Mouse (Mus musculus) ES-E14 (cell line): Measurements from ENCODE around the gene Gm28305.

Experiments
- HCFC1 ChIP-seq: IDR thresholded peaks from 2 replicates; pipeline ENCODE4 v1.6.1; 2012; ENCODE audit warnings: low read length, inconsistent platforms, borderline replicate concordance; ENCODE audit not compliant: insufficient read depth
- MAFK ChIP-seq: IDR thresholded peaks from 2 replicates; pipeline ENCODE4 v1.6.1; 2014; ENCODE audit warnings: mild to moderate bottlenecking, low read depth, low read length, inconsistent platforms; ENCODE audit not compliant: insufficient read depth

DNA sequence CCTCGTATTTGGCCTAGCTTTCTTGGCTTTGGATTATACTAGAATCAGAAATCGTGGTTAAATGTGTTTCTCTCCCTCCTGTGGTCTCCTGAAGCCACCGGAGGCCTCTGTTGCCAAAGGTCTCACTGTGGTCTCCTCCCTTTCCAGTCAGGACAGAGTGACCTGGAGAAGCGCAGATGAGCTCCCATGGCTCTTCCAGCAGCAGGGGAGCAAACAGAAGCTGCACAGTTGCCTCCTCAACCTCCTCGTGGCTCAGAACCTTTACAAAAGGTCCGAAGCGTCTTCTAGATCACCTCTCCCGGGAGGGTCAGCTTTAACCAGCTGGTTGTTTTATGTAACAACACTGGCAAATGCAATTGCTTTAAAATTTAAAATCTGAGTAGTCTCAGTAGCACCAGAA, 6.2 kb upstream of the Gm28305 start:
- TF ChIP-seq MAFK = no peak
- TF ChIP-seq HCFC1 = no peak
